Mouse (Mus musculus): Measurements from ENCODE around the gene Rcbtb2. TPM values are rescaled to one million over a fixed set of nuclear protein-coding genes. Genes with fewer than 3 reads are reported as not detected.

Gene Rcbtb2
- total and polyA plus RNA-seq, 3 experiments: 28.6 to 34.3 (median 30.7) TPM

- no peak for DNase-seq
These were observed 25.3 kb downstream of the Rcbtb2 start for GRCm38 (mm10) chr14:73148125-73148524.

GRCm38 (mm10) chr14:73161303-73161702, 38.5 kb downstream of the Rcbtb2 start:
- DNase-seq: no peak

GRCm38 (mm10) chr14:73162192-73162800, 39.5 kb downstream of the Rcbtb2 start:
- DNase-seq: peak; percentile 47

GRCm38 (mm10) chr14:73163363-73163998, 40.6 kb downstream of the Rcbtb2 start:
- DNase-seq: no peak

DNA sequence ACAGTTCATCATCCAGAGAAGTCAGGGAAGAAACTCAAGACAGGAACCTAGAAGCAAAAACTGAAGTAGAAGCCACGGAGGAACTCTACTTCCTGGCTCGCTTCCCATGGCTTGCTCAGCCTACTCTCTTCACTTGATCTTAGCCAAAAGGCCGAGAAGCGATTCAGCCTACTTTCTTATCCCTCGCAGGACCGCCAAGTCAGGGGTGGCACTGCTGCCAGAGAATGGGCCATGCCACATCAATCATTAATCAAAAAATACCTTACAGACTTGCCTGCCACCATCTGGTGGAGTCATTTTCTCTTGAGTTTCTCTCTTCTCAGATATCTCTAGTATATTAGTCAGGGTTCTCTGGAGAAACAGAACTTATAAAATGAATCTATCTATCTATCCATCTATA, 42.3 kb downstream of the Rcbtb2 start:
- no peak for DNase-seq

- no peak for DNase-seq
These were observed 45.8 kb downstream of the Rcbtb2 start for GRCm38 (mm10) chr14:73168605-73169004.

DNA sequence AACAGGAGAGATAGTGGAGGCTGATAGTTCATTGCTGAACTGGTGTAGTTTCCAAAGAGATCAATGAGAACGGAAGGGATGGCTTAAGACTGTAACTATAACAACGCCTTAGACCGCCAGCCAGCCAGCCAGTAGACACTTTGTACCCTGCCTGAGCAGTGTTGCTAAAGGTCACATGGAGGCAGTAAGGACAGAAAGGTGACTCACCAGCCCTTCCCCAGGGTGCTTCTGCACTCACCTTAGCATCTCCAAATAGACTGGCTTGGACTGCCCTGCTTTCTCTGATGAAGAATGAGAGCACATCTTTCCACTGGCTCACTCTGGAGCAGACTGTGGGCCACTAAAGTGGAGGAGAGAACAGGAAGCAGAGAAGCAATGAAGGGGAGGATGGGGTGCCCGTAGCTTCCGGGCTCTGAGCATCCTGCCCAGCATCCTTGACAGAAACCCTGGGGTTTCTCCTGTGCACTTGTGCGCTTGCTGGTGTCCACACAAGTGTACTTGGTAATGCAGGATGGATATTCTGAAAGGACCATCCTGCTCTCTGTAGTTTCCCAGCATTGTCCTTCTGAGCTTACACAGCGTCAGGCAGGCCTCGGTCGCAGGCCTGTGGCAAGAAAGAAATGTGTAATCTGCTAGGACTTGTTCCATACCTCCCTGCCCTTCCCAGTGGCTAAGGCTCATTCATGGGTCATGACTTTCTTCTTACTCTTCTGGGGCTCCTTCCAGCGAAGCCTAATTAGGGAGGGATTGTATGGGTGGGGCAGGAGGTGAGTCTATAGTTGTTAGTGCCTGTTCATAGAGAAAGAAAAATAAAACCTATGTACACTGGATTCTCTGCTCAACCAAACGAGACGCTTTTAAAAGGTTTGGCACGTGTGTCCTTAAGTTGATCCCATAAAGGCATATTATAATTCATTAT, 47.3 kb downstream of the Rcbtb2 start:
- peak; percentile 39 for DNase-seq

DNA sequence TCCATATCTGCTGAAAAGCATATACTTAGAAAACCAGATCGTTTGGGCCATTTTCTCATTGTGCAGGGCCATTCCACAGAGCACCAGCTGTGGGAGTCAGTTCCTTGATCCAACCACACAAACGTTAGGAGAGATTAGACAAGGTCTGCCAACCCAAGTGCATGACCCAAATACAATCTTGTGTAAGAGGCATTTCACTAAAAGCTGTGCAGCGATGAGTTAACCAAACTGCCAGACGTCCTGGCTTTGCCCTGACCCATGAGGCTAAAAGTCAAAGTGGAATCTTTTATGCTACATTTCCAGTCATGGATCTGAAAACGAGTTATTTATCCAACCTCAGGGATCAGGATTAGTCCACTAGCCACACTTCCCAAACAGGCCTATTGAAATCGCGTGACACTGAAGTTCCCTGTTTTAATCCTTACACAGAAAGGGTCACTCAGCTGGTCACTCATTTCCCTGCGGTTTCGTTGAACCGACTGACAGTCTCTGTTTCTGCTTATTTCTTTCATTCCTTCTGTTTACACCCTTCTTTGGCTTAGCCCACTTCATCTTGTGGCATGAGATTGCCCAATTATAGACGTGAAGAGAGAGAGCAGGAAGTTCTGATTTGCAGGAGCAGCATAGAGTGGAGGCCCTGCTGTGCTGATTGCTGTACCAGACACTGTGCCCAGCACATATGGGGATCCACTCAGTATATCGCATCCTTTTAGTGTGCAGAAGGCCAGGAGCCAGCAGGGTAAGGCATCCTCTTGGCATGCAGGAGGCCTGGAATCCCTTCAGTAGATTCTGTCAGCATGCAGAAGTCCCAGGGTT, 49.6 kb downstream of the Rcbtb2 start:
- peak; percentile 41 for DNase-seq

DNA sequence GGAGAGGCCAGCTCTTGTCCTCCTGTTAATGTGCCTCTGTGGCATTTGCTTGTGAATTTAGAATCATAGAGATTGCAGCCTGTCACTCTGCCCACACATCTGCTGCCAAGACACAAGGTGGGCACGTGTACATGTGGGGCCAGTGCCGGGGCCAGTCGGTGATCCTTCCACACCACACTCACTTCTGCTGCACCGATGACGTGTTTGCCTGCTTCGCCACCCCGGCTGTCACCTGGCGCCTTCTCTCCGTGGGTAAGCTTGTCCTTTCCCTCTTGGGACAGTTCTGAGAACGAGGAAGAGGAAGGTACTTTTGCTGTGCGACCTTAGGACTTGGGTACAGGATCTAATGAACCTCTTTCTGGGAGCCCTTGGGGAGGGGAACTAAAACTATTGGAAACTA, 50.8 kb downstream of the Rcbtb2 start:
- DNase-seq: no peak

GRCm38 (mm10) chr14:73174091-73174995, 51.5 kb downstream of the Rcbtb2 start:
- DNase-seq: no peak

DNA sequence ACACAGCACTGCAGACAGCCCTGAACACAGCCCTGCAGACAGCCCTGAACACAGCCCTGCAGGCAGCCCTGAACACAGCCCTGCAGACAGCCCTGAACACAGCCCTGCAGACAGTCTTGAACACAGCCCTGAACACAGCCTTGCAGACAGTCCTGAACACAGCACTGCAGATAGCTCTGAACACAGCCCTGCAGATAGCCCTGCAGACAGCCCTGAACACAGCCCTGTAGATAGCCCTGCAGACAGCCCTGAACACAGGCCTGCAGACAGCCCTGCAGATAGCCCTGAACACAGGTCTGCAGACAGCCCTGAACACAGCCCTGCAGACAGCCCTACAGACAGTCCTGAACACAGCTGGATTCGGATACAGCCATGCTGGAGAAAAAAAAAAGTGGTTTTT, 52.2 kb downstream of the Rcbtb2 start:
- no peak for DNase-seq

- no peak for DNase-seq
These were observed 53.0 kb downstream of the Rcbtb2 start for GRCm38 (mm10) chr14:73175814-73176213.

DNA sequence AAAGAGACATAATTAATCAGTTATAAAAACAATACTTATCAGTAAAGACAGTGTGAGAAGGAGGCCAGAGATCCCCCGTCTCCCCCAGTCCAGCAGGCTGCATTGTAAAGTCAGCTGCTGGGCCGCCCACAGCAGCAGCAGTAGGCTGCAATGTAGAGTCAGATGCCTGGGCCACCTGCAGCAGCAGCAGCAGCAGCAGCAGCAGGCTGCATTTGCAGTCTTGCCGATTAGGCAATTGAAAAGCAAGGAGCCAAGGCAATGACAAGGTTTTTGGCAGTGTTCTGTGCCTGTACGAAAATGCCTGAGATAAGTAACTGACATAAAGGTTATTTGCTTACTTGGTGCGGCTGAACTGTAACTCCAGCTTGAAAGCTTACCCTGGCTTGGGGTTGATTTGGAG, 53.4 kb downstream of the Rcbtb2 start:
- DNase-seq: peak; percentile 53

DNA sequence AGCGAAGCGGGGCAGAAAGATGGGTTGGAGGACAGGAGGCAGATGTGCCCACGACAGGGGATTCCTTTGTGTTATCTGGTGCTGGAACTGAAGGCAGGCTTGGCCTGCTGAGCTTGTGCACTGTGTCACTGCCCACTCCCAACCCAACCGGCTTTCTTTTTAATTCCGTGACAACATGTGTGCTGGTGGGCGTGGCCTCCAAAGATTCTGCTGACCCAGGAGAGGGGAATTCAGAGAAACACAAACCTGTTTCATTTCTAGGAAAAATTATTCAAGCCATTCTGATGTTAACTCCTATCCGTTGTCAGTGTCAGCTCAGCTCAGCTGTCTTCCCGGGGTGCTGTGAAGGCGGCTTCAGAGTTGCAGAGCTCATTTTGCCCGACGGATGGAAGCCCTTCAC, 55.1 kb downstream of the Rcbtb2 start:
- no peak for DNase-seq

GRCm38 (mm10) chr14:73179221-73179681, 56.4 kb downstream of the Rcbtb2 start:
- DNase-seq: no peak

GRCm38 (mm10) chr14:73180671-73181070, 57.8 kb downstream of the Rcbtb2 start:
- no peak for DNase-seq

DNA sequence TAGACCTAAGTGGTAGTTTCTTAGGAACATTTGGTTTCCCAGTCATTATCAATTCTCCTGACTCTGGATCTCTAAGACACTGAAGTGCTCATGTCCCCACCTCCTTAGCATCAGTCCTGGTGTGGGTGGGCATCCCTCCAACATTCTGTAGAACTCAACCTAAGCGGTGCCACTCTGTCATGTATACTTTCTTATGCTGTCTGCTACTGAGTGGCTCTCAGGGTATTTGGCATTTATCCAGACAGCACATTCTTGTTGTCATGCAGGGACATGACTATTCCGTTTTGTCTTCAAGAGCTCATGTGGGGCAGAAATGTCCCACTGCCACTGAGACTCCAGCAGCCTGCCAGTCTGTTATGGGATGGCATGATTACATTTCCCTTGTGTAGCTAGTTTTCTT, 58.3 kb downstream of the Rcbtb2 start:
- no peak for DNase-seq

DNA sequence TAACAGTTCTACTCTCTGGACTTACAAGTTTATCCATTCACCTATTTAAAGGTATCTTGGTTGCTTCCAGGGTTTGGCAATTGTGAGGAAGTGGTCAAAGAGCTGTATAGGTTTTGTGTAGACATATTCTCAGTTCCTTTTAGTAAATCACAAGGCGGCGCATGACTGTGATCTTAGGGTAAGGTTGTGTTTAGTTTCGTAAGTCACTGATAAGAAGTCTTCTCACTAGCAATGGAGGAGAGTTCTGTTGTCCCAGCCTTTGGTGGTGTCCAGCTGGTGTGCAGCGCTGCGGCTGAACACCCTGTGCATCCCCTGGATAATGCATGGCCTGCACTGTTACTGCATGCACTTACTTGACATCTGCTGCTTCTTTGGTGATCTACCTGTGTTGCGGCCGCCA, 64.0 kb downstream of the Rcbtb2 start:
- DNase-seq: no peak

DNA sequence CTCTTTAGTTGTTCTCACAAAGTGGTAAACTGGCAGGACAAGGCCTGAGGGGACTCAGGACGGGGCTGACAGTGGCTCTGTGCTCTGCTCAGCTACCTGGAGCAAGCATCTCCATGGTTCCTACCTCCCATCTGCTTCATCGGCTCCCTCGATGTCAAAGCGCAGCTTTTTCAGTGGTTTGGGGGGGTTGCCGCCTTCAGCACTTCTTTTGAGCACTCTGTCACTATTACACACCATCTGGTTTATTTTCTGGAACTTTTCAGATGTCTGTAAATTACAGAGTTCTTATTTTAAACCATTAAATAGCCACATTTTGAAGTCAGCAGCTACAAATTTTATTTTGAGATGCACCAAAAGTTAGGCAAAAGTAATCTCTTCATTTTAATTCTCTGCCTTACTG, 76.2 kb downstream of the Rcbtb2 start:
- DNase-seq: no peak

DNA sequence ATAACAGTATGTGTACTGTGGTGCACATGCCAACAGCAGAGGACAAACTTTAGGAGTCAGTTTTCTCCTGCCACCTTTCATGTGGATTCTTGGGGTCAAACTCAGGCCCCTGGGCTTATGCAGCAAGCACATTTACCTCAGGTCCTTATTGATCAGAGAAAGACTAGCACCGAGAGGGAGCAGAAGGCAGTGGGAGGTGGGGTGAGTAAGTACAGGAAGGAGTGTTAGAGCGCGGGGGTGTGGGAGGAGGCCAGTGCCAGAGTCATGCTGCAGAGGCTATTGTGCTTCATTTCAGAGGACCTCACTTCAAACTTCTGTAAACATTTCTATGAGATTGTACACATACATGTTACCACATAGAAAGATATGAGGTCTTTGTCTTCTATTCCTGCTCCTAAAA, 78.6 kb downstream of the Rcbtb2 start:
- DNase-seq: no peak

DNA sequence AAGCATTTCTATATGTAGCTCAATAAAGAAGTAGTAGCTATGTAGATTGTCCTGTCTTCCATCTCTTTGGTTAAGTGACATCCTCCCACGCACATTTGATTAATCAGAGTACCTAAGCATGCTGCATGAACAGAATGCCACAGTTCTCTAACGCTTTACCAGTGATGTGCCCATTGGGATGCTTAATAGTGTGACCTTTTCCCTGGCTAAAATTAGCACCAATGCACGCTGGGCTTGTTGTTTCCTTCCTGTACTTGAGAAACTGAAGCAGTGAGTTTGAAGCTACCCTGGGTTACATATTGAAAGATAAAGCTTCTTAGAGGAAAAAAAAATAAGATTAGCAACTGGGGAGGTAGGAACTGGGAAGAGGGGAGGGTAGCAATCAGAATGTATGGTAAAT, 81.2 kb downstream of the Rcbtb2 start:
- no peak for DNase-seq
